Mouse (Mus musculus): ENCODE measurements at regions not wholly inside any gene's neighbourhood (a gene's known extent, or its start where the extent isn't known, plus 50 kb on each side); places are given as distances from the start of the nearest gene placed in this dataset.

- 87% methylated on average over 1 of the region's 1 CpGs for WGBS
Measured at GRCm38 (mm10) chr7:36324035-36324434, 373.9 kb upstream of the Tshz3 start.

GRCm38 (mm10) chr7:36322181-36322580 is 375.7 kb upstream of the Tshz3 start:
- WGBS, result 80% methylated on average over 4 of the region's 4 CpGs
- Histone ChIP-seq H3K27me3 (ENCODE audit: control insufficient read depth, insufficient read depth, low read length) (no peaks in the 10 kb centered on the region), H3K4me3 (ENCODE audit: control insufficient read depth, insufficient read depth, low read length) (no peak overlapping the region), H3K4me1 (replicated peaks; ENCODE audit: control insufficient read depth, insufficient read depth, low read length) (no peaks in the 10 kb centered on the region), H3K36me3 (ENCODE audit: control insufficient read depth, insufficient read depth, low read length) (no peaks in the 10 kb centered on the region), H3K27ac (ENCODE audit: control insufficient read depth, insufficient read depth, low read length) (no peak overlapping the region)
- TF ChIP-seq CTCF (IDR thresholded peaks at IDR 0.05; ENCODE audit: borderline replicate concordance, control insufficient read depth, extremely low read depth, insufficient read depth, low read length, poor library complexity) (no peak), POLR2A (IDR thresholded peaks at IDR 0.05; ENCODE audit: control insufficient read depth, extremely low read depth, insufficient read depth, low read length, poor library complexity) (no peak)
- no peak for DNase-seq

More at GRCm38 (mm10) chr7:36324035-36324434, 373.9 kb upstream of the Tshz3 start:
- Histone ChIP-seq H3K36me3 (ENCODE audit: control insufficient read depth, insufficient read depth, low read length) (no peaks in the 10 kb centered on the region), H3K4me3 (ENCODE audit: control insufficient read depth, insufficient read depth, low read length) (no peak overlapping the region), H3K27ac (ENCODE audit: control insufficient read depth, insufficient read depth, low read length) (no peak overlapping the region), H3K4me1 (replicated peaks; ENCODE audit: control insufficient read depth, insufficient read depth, low read length) (no peaks in the 10 kb centered on the region), H3K27me3 (ENCODE audit: control insufficient read depth, insufficient read depth, low read length) (no peaks in the 10 kb centered on the region)
- no peak for TF ChIP-seq POLR2A (IDR thresholded peaks at IDR 0.05; ENCODE audit: control insufficient read depth, extremely low read depth, insufficient read depth, low read length, poor library complexity)
- no peak for TF ChIP-seq CTCF (IDR thresholded peaks at IDR 0.05; ENCODE audit: borderline replicate concordance, control insufficient read depth, extremely low read depth, insufficient read depth, low read length, poor library complexity)
- DNase-seq, result no peak

GRCm38 (mm10) chr7:36317466-36318212 is 380.3 kb upstream of the Tshz3 start:
- Histone ChIP-seq H3K4me1 (replicated peaks; ENCODE audit: control insufficient read depth, insufficient read depth, low read length) (no peaks in the 10 kb centered on the region), H3K27me3 (ENCODE audit: control insufficient read depth, insufficient read depth, low read length) (no peaks in the 10 kb centered on the region), H3K36me3 (ENCODE audit: control insufficient read depth, insufficient read depth, low read length) (no peaks in the 10 kb centered on the region), H3K4me3 (ENCODE audit: control insufficient read depth, insufficient read depth, low read length) (no peak overlapping the region), H3K27ac (ENCODE audit: control insufficient read depth, insufficient read depth, low read length) (no peak overlapping the region)
- DNase-seq, result no peak
- TF ChIP-seq CTCF (IDR thresholded peaks at IDR 0.05; ENCODE audit: borderline replicate concordance, control insufficient read depth, extremely low read depth, insufficient read depth, low read length, poor library complexity) (no peak), POLR2A (IDR thresholded peaks at IDR 0.05; ENCODE audit: control insufficient read depth, extremely low read depth, insufficient read depth, low read length, poor library complexity) (no peak)
- 76% methylated on average over 3 of the region's 3 CpGs for WGBS

DNA sequence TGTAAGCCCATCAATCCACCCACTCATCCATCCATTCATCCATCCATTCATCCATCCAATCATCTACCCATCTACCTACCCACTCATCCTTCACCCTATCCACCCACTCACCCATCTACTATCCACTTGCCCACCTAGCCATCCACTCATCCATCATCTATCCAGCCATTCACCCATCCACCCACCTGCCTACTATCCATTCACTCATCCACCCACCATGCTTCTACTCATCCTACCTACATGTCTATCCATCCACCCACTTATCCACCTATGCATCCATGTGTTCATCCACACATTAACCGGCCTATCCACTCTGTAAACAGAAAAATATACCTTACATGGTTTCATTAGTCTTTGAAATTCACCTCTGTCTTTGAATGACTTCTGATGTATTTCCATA is 384.2 kb upstream of the Tshz3 start:
- H3K36me3 ChIP-seq (ENCODE audit: control insufficient read depth, insufficient read depth, low read length), result no peaks in the 10 kb centered on the region
- H3K27ac ChIP-seq (ENCODE audit: control insufficient read depth, insufficient read depth, low read length), result no peak overlapping the region
- no peak for DNase-seq
- H3K4me3 ChIP-seq (ENCODE audit: control insufficient read depth, insufficient read depth, low read length), result no peak overlapping the region
- no peaks in the 10 kb centered on the region for H3K4me1 ChIP-seq (replicated peaks; ENCODE audit: control insufficient read depth, insufficient read depth, low read length)
- 85% methylated on average over 1 of the region's 1 CpGs for WGBS
- no peaks in the 10 kb centered on the region for H3K27me3 ChIP-seq (ENCODE audit: control insufficient read depth, insufficient read depth, low read length)
- TF ChIP-seq POLR2A (IDR thresholded peaks at IDR 0.05; ENCODE audit: control insufficient read depth, extremely low read depth, insufficient read depth, low read length, poor library complexity) (no peak), CTCF (IDR thresholded peaks at IDR 0.05; ENCODE audit: borderline replicate concordance, control insufficient read depth, extremely low read depth, insufficient read depth, low read length, poor library complexity) (no peak)

DNA sequence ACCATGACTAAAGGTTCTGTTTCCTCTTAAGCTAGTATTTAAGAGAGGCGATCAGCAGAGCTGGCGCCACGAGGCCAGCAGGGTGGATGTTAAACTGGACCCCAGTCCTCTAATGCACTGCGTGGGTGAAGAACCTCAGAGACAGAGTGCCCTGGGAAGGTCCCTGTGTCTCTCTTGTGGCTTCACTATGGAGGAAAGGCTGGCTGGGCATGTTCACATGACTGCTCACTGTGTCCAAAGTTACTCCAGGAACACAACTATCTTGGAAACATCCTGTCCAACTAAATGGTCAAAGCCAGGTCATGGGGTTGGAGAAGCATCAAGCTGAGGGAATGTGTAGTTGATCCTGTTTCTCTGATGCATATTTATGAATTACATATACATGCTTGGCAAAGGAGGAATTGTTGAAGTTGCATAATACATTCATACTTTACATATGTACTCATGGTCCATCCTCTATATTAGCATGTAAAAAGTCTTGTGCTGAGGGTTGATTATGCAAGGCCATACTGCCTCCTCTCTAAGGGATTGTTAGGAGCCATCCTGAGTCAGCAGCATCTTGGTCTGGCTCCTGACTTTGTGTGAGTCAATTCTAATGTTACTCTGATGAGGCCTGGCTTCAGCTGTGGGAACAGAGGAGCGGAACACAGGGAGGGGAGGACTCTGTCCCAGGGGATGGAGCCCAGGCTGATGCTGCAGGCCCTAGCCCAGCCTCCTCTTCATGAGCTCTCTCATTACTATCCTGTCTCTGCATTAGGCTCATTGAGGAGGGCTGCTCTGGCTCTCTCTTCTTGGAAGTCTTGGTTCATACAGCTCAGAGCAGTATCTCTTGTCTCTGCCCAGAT is 387.9 kb upstream of the Tshz3 start:
- Histone ChIP-seq H3K27me3 (ENCODE audit: control insufficient read depth, insufficient read depth, low read length) (no peaks in the 10 kb centered on the region), H3K27ac (ENCODE audit: control insufficient read depth, insufficient read depth, low read length) (no peak overlapping the region), H3K4me1 (replicated peaks; ENCODE audit: control insufficient read depth, insufficient read depth, low read length) (no peaks in the 10 kb centered on the region), H3K4me3 (ENCODE audit: control insufficient read depth, insufficient read depth, low read length) (no peak overlapping the region), H3K36me3 (ENCODE audit: control insufficient read depth, insufficient read depth, low read length) (no peaks in the 10 kb centered on the region)
- WGBS, result 89% methylated on average over 5 of the region's 5 CpGs
- DNase-seq, result no peak
- TF ChIP-seq POLR2A (IDR thresholded peaks at IDR 0.05; ENCODE audit: control insufficient read depth, extremely low read depth, insufficient read depth, low read length, poor library complexity), result no peak
- TF ChIP-seq CTCF (IDR thresholded peaks at IDR 0.05; ENCODE audit: borderline replicate concordance, control insufficient read depth, extremely low read depth, insufficient read depth, low read length, poor library complexity), result no peak

DNA sequence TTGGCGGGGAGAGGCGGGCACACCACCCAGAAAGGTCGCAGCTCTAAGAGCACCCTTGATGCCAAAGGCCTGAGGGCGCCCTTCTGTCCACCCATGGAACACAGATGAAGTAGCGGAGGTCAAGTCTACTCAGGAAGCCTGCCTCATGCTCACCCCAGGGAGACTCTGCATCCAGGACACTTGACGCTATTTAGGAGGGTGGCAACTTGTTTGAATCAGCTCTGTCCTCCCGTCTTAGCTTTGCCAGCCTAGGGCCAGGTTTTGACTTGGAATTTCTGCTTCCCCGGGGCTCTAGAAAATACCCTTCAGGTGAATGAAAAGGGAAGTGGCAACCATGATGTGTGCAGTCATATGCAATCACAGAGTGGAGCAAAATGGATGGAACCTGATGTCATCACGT is 389.2 kb upstream of the Tshz3 start:
- no peak for DNase-seq
- 94% methylated on average over 9 of the region's 9 CpGs for WGBS
- TF ChIP-seq CTCF (IDR thresholded peaks at IDR 0.05; ENCODE audit: borderline replicate concordance, control insufficient read depth, extremely low read depth, insufficient read depth, low read length, poor library complexity) (no peak), POLR2A (IDR thresholded peaks at IDR 0.05; ENCODE audit: control insufficient read depth, extremely low read depth, insufficient read depth, low read length, poor library complexity) (no peak)
- Histone ChIP-seq H3K36me3 (ENCODE audit: control insufficient read depth, insufficient read depth, low read length) (no peaks in the 10 kb centered on the region), H3K27me3 (ENCODE audit: control insufficient read depth, insufficient read depth, low read length) (no peaks in the 10 kb centered on the region), H3K4me1 (replicated peaks; ENCODE audit: control insufficient read depth, insufficient read depth, low read length) (no peaks in the 10 kb centered on the region), H3K4me3 (ENCODE audit: control insufficient read depth, insufficient read depth, low read length) (no peak overlapping the region), H3K27ac (ENCODE audit: control insufficient read depth, insufficient read depth, low read length) (no peak overlapping the region)

Measured in thymus, adult 2 months (tissue).